Mouse (Mus musculus): ENCODE measurements around the gene Gm49387. TPM values are rescaled to one million over a fixed set of nuclear protein-coding genes. Genes with fewer than 3 reads are reported as not detected.

Gene Gm49387
- polyA plus RNA-seq, 1 experiment from 2014 or later: 2.8 TPM

GRCm38 (mm10) chr14:31521318-31521717, 119.4 kb downstream of the Gm49387 start:
- Histone ChIP-seq H3K9me3 (ENCODE audit: control insufficient read depth, low read depth, low read length) (no peaks in the 10 kb centered on the region), H3K27me3 (ENCODE audit: control insufficient read depth, insufficient read depth, low read length) (no peaks in the 10 kb centered on the region), H3K4me1 (ENCODE audit: control insufficient read depth, insufficient read depth, low read length) (no peaks in the 10 kb centered on the region), H3K27ac (ENCODE audit: low read length) (no peak overlapping the region), H3K4me2 (replicated peaks; ENCODE audit: low read depth, low read length) (no peak overlapping the region), H3K4me3 (ENCODE audit: low read depth, low read length) (no peak overlapping the region), H3K36me3 (ENCODE audit: control insufficient read depth, insufficient read depth, low read length) (no peaks in the 10 kb centered on the region), H3K9ac (replicated peaks; ENCODE audit: low read depth, low read length) (no peak overlapping the region)
- no peak for ATAC-seq (ENCODE audit: insufficient number of reproducible peaks, insufficient read depth, low FRiP score, low read depth)
- 59% methylated on average over 2 of the region's 2 CpGs for WGBS

GRCm38 (mm10) chr14:31519165-31519564, 121.5 kb downstream of the Gm49387 start:
- no peak overlapping the region for H3K27ac ChIP-seq (ENCODE audit: low read length)
- peak overlapping the region; percentile 21; the same call in 1 of the 2 replicates for H3K4me2 ChIP-seq (replicated peaks; ENCODE audit: low read depth, low read length)
- H3K9me3 ChIP-seq (ENCODE audit: control insufficient read depth, low read depth, low read length): no peaks in the 10 kb centered on the region
- no peak overlapping the region for H3K4me3 ChIP-seq (ENCODE audit: low read depth, low read length)
- ATAC-seq (ENCODE audit: insufficient number of reproducible peaks, insufficient read depth, low FRiP score, low read depth): peak; percentile 66; the same call in 1 of the 2 replicates
- no peaks in the 10 kb centered on the region for H3K36me3 ChIP-seq (ENCODE audit: control insufficient read depth, insufficient read depth, low read length)
- no peaks in the 10 kb centered on the region for H3K4me1 ChIP-seq (ENCODE audit: control insufficient read depth, insufficient read depth, low read length)
- no peaks in the 10 kb centered on the region for H3K27me3 ChIP-seq (ENCODE audit: control insufficient read depth, insufficient read depth, low read length)
- no peak overlapping the region for H3K9ac ChIP-seq (replicated peaks; ENCODE audit: low read depth, low read length)
- 24% methylated on average over 3 of the region's 3 CpGs for WGBS

GRCm38 (mm10) chr14:31515895-31516294, 124.8 kb downstream of the Gm49387 start:
- H3K9me3 ChIP-seq (ENCODE audit: control insufficient read depth, low read depth, low read length): no peaks in the 10 kb centered on the region
- H3K27ac ChIP-seq (ENCODE audit: low read length): no peak overlapping the region
- H3K36me3 ChIP-seq (ENCODE audit: control insufficient read depth, insufficient read depth, low read length): no peaks in the 10 kb centered on the region
- H3K27me3 ChIP-seq (ENCODE audit: control insufficient read depth, insufficient read depth, low read length): no peaks in the 10 kb centered on the region
- no peak overlapping the region for H3K4me3 ChIP-seq (ENCODE audit: low read depth, low read length)
- no peak overlapping the region for H3K9ac ChIP-seq (replicated peaks; ENCODE audit: low read depth, low read length)
- ATAC-seq (ENCODE audit: insufficient number of reproducible peaks, insufficient read depth, low FRiP score, low read depth): no peak
- no peaks in the 10 kb centered on the region for H3K4me1 ChIP-seq (ENCODE audit: control insufficient read depth, insufficient read depth, low read length)
- WGBS: 87% methylated on average over 2 of the region's 2 CpGs
- no peak overlapping the region for H3K4me2 ChIP-seq (replicated peaks; ENCODE audit: low read depth, low read length)

GRCm38 (mm10) chr14:31510322-31510721, 130.4 kb downstream of the Gm49387 start:
- Histone ChIP-seq H3K4me1 (ENCODE audit: control insufficient read depth, insufficient read depth, low read length) (no peaks in the 10 kb centered on the region), H3K4me2 (replicated peaks; ENCODE audit: low read depth, low read length) (no peak overlapping the region), H3K9me3 (ENCODE audit: control insufficient read depth, low read depth, low read length) (no peaks in the 10 kb centered on the region), H3K27ac (ENCODE audit: low read length) (no peak overlapping the region), H3K4me3 (ENCODE audit: low read depth, low read length) (no peak overlapping the region), H3K36me3 (ENCODE audit: control insufficient read depth, insufficient read depth, low read length) (peaks cover 44% of the 10 kb centered on the region), H3K9ac (replicated peaks; ENCODE audit: low read depth, low read length) (no peak overlapping the region), H3K27me3 (ENCODE audit: control insufficient read depth, insufficient read depth, low read length) (no peaks in the 10 kb centered on the region)
- ATAC-seq (ENCODE audit: insufficient number of reproducible peaks, insufficient read depth, low FRiP score, low read depth): no peak
- WGBS: 87% methylated on average over 3 of the region's 3 CpGs

- Histone ChIP-seq H3K9ac (replicated peaks; ENCODE audit: low read depth, low read length) (no peak overlapping the region), H3K4me2 (replicated peaks; ENCODE audit: low read depth, low read length) (no peak overlapping the region), H3K36me3 (ENCODE audit: control insufficient read depth, insufficient read depth, low read length) (peaks cover 48% of the 10 kb centered on the region), H3K4me3 (ENCODE audit: low read depth, low read length) (no peak overlapping the region), H3K27ac (ENCODE audit: low read length) (no peak overlapping the region), H3K9me3 (ENCODE audit: control insufficient read depth, low read depth, low read length) (no peaks in the 10 kb centered on the region), H3K27me3 (ENCODE audit: control insufficient read depth, insufficient read depth, low read length) (no peaks in the 10 kb centered on the region), H3K4me1 (ENCODE audit: control insufficient read depth, insufficient read depth, low read length) (no peaks in the 10 kb centered on the region)
- WGBS: 96% methylated on average over 2 of the region's 2 CpGs
- no peak for ATAC-seq (ENCODE audit: insufficient number of reproducible peaks, insufficient read depth, low FRiP score, low read depth)
Measured at GRCm38 (mm10) chr14:31509911-31510310, 130.8 kb downstream of the Gm49387 start.

- Histone ChIP-seq H3K4me1 (ENCODE audit: control insufficient read depth, insufficient read depth, low read length) (no peaks in the 10 kb centered on the region), H3K36me3 (ENCODE audit: control insufficient read depth, insufficient read depth, low read length) (peaks cover 79% of the 10 kb centered on the region), H3K27ac (ENCODE audit: low read length) (no peak overlapping the region), H3K4me2 (replicated peaks; ENCODE audit: low read depth, low read length) (no peak overlapping the region), H3K27me3 (ENCODE audit: control insufficient read depth, insufficient read depth, low read length) (no peaks in the 10 kb centered on the region), H3K4me3 (ENCODE audit: low read depth, low read length) (no peak overlapping the region), H3K9me3 (ENCODE audit: control insufficient read depth, low read depth, low read length) (no peaks in the 10 kb centered on the region), H3K9ac (replicated peaks; ENCODE audit: low read depth, low read length) (no peak overlapping the region)
- WGBS: 97% methylated on average over 6 of the region's 6 CpGs
- ATAC-seq (ENCODE audit: insufficient number of reproducible peaks, insufficient read depth, low FRiP score, low read depth): no peak
Measured at GRCm38 (mm10) chr14:31506456-31506855, 134.2 kb downstream of the Gm49387 start.

- no peaks in the 10 kb centered on the region for H3K4me1 ChIP-seq (ENCODE audit: control insufficient read depth, insufficient read depth, low read length)
- ATAC-seq (ENCODE audit: insufficient number of reproducible peaks, insufficient read depth, low FRiP score, low read depth): no peak
- peaks cover 75% of the 10 kb centered on the region for H3K36me3 ChIP-seq (ENCODE audit: control insufficient read depth, insufficient read depth, low read length)
- no peak overlapping the region for H3K27ac ChIP-seq (ENCODE audit: low read length)
- H3K4me2 ChIP-seq (replicated peaks; ENCODE audit: low read depth, low read length): no peak overlapping the region
- no peaks in the 10 kb centered on the region for H3K27me3 ChIP-seq (ENCODE audit: control insufficient read depth, insufficient read depth, low read length)
- 90% methylated on average over 13 of the region's 13 CpGs for WGBS
- no peak overlapping the region for H3K9ac ChIP-seq (replicated peaks; ENCODE audit: low read depth, low read length)
- H3K9me3 ChIP-seq (ENCODE audit: control insufficient read depth, low read depth, low read length): no peaks in the 10 kb centered on the region
- H3K4me3 ChIP-seq (ENCODE audit: low read depth, low read length): no peak overlapping the region
Measured at GRCm38 (mm10) chr14:31503406-31503805, 137.3 kb downstream of the Gm49387 start.

Other genes with a start within 250 kb of the Gm49387 start
- 8.9 and 10.7 TPM in 2 replicates for gene Sh3bp5, start 204.8 kb downstream of the Gm49387 start, polyA plus RNA-seq (2014; fragmentation: Nextera tagmentation; extraction: Ambion mirVana)
- 21.6 and 22.4 TPM in 2 replicates for gene Eaf1, start 146.5 kb downstream of the Gm49387 start, polyA plus RNA-seq (2014; fragmentation: Nextera tagmentation; extraction: Ambion mirVana)
- 62.2 and 65.9 TPM in 2 replicates for gene Mettl6, start 145.8 kb downstream of the Gm49387 start, polyA plus RNA-seq (2014; fragmentation: Nextera tagmentation; extraction: Ambion mirVana)
- 0.45 and 0.54 TPM in 2 replicates for gene Colq, start 49.5 kb downstream of the Gm49387 start, polyA plus RNA-seq (2014; fragmentation: Nextera tagmentation; extraction: Ambion mirVana)
- 33.7 and 35.3 TPM in 2 replicates for gene Btd, start 150 bp upstream of the Gm49387 start, polyA plus RNA-seq (2014; fragmentation: Nextera tagmentation; extraction: Ambion mirVana)
- gene Hacl1, start 408 bp upstream of the Gm49387 start, polyA plus RNA-seq (2014; fragmentation: Nextera tagmentation; extraction: Ambion mirVana): 11.1 and 16.5 TPM in 2 replicates
- gene Ankrd28, start 189.8 kb upstream of the Gm49387 start, polyA plus RNA-seq (2014; fragmentation: Nextera tagmentation; extraction: Ambion mirVana): 11.4 and 12.1 TPM in 2 replicates